Mouse (Mus musculus) embryonic facial prominence, embryonic 11.5 days (tissue): ENCODE measurements around the gene Iqce. TPM values are rescaled to one million over a fixed set of nuclear protein-coding genes. Genes with fewer than 3 reads are reported as not detected.

Source experiments
- ATAC-seq: fragments of 200-750 bp; cut with Nextera tagmentation; replicated peaks from 2 replicates; pipeline ENCODE4 v1.8.0; 2017; ENCODE audit warnings: low read depth; ENCODE audit not compliant: insufficient number of reproducible peaks, low FRiP score, low TSS enrichment
- DNase-seq: peaks from one replicate; pipeline ENCODE4 v3.0.0-alpha.2; 2015; ENCODE audit warnings: low spot score
- H3K27ac ChIP-seq: fragments of 300-500 bp; sonication (generic); replicated peaks from 2 replicates; pipeline ENCODE4 v1.5.1; 2014; ENCODE audit warnings: mild to moderate bottlenecking, low read depth, low read length, control low read depth
- H3K27me3 ChIP-seq: fragments of 300-500 bp; sonication (generic); 2 replicates; pipeline ENCODE4 v1.6.1; 2014; ENCODE audit warnings: mild to moderate bottlenecking, low read length, moderate library complexity, mixed read lengths; ENCODE audit not compliant: control insufficient read depth, insufficient read depth
- H3K36me3 ChIP-seq: fragments of 300-500 bp; sonication (generic); replicated peaks from 2 replicates; pipeline ENCODE4 v1.6.1; 2014; ENCODE audit warnings: low read depth, mild to moderate bottlenecking, low read length, moderate library complexity, mixed read lengths; ENCODE audit not compliant: control insufficient read depth, insufficient read depth
- H3K4me1 ChIP-seq: fragments of 300-500 bp; sonication (generic); 2 replicates; pipeline ENCODE4 v1.6.1; 2014; ENCODE audit warnings: low read length, mixed read lengths; ENCODE audit not compliant: control insufficient read depth, insufficient read depth
- H3K4me2 ChIP-seq: fragments of 300-500 bp; sonication (generic); 2 replicates; pipeline ENCODE4 v1.6.1; 2014; ENCODE audit warnings: low read depth, mild to moderate bottlenecking, control low read depth, low read length, moderate library complexity
- H3K4me3 ChIP-seq: fragments of 300-500 bp; sonication (generic); 2 replicates; pipeline ENCODE4 v1.5.1; 2014; ENCODE audit warnings: low read depth, low read length, control low read depth
- H3K9ac ChIP-seq: fragments of 300-500 bp; sonication (generic); replicated peaks from 2 replicates; pipeline ENCODE4 v1.6.1; 2014; ENCODE audit warnings: mild to moderate bottlenecking, control low read depth, low read length
- H3K9me3 ChIP-seq: fragments of 300-500 bp; sonication (generic); replicated peaks from 2 replicates; pipeline ENCODE4 v1.6.1; 2016; ENCODE audit warnings: mild to moderate bottlenecking, low read length, inconsistent platforms, mixed read lengths; ENCODE audit not compliant: control insufficient read depth
- WGBS: fragments of 180-500 bp; shearing (Covaris S2); extraction: QIAGEN DNeasy Blood & Tissue Kit; methylation state at CpG from one replicate; pipeline ENCODE4 v1.1.7; 2014; 5-methylcytosine and 5-hydroxymethylcytosine counted together
- polyA plus RNA-seq: library from polyadenylated mRNA; unstranded; fragments of >200 nt; fragmentation: Nextera tagmentation; extraction: Ambion mirVana; gene quantifications from 2 replicates; pipeline ENCODE4 v1.2.1, GENCODE M21; 2014

Gene Iqce
- polyA plus RNA-seq, 1 experiment from 2014 or later, result 13.5 TPM

- no peak for DNase-seq
- no peaks in the 10 kb centered on the region for H3K36me3 ChIP-seq
- H3K4me2 ChIP-seq, result no peak within 1 kb of the TSS
- no peaks in the 10 kb centered on the region for H3K4me1 ChIP-seq
- ATAC-seq, result no peak
- H3K9ac ChIP-seq, result no peak within 1 kb of the TSS
- WGBS, result 84% methylated on average over 13 of the region's 13 CpGs
- H3K27me3 ChIP-seq, result no peaks in the 10 kb centered on the region
- H3K27ac ChIP-seq, result no peak within 1 kb of the TSS
- no peaks in the 10 kb centered on the region for H3K9me3 ChIP-seq
- H3K4me3 ChIP-seq, result no peak within 1 kb of the TSS
Observed at GRCm38 (mm10) chr5:140723822-140724221, 21.6 kb upstream of the Iqce start, which contains the start of gene Amz1. Amz1 (plus strand) TSS chr5:140724127.

- H3K36me3 ChIP-seq, result no peaks in the 10 kb centered on the region; the same call in 1 of the 2 replicates
- DNase-seq, result no peak
- H3K27me3 ChIP-seq, result no peaks in the 10 kb centered on the region
- no peak overlapping the region for H3K9ac ChIP-seq
- ATAC-seq, result no peak
- H3K4me1 ChIP-seq, result no peaks in the 10 kb centered on the region
- no peak overlapping the region for H3K4me3 ChIP-seq
- 73% methylated on average over 3 of the region's 3 CpGs for WGBS
- no peak overlapping the region for H3K27ac ChIP-seq
- H3K9me3 ChIP-seq, result no peaks in the 10 kb centered on the region
- H3K4me2 ChIP-seq, result no peak overlapping the region
Observed at GRCm38 (mm10) chr5:140722121-140722520, 19.9 kb upstream of the Iqce start.

GRCm38 (mm10) chr5:140720773-140721172 is 18.6 kb upstream of the Iqce start:
- Histone ChIP-seq H3K36me3 (no peaks in the 10 kb centered on the region; the same call in 1 of the 2 replicates), H3K9me3 (no peaks in the 10 kb centered on the region), H3K4me1 (no peaks in the 10 kb centered on the region), H3K4me3 (no peak overlapping the region), H3K9ac (no peak overlapping the region), H3K27me3 (no peaks in the 10 kb centered on the region), H3K27ac (no peak overlapping the region), H3K4me2 (no peak overlapping the region)
- no peak for DNase-seq
- no peak for ATAC-seq
- 82% methylated on average over 7 of the region's 7 CpGs for WGBS

- Histone ChIP-seq H3K9ac (no peak overlapping the region), H3K36me3 (peaks cover 10% of the 10 kb centered on the region), H3K4me1 (no peaks in the 10 kb centered on the region), H3K4me3 (no peak overlapping the region), H3K9me3 (no peaks in the 10 kb centered on the region), H3K27ac (no peak overlapping the region), H3K27me3 (no peaks in the 10 kb centered on the region), H3K4me2 (no peak overlapping the region)
- ATAC-seq (no peak), DNase-seq (no peak)
- 83% methylated on average over 5 of the region's 5 CpGs for WGBS
Observed at GRCm38 (mm10) chr5:140711040-140711439, 8.9 kb upstream of the Iqce start.

- no peak overlapping the region for H3K27ac ChIP-seq
- WGBS, result 95% methylated on average over 6 of the region's 6 CpGs
- peaks cover 10% of the 10 kb centered on the region for H3K36me3 ChIP-seq
- no peak overlapping the region for H3K9ac ChIP-seq
- DNase-seq (no peak), ATAC-seq (no peak)
- H3K9me3 ChIP-seq, result no peaks in the 10 kb centered on the region
- H3K27me3 ChIP-seq, result no peaks in the 10 kb centered on the region
- no peak overlapping the region for H3K4me3 ChIP-seq
- no peaks in the 10 kb centered on the region for H3K4me1 ChIP-seq
- H3K4me2 ChIP-seq, result no peak overlapping the region
Observed at GRCm38 (mm10) chr5:140710315-140710714, 8.1 kb upstream of the Iqce start.

- no peak for ATAC-seq
Observed at GRCm38 (mm10) chr5:140705501-140706171, 3.5 kb upstream of the Iqce start.

GRCm38 (mm10) chr5:140704378-140705251 is 2.4 kb upstream of the Iqce start, which contains the start of gene Brat1:
Brat1 (plus strand) TSS chr5:140705011.
- H3K9me3 ChIP-seq, result no peaks in the 10 kb centered on the region
- under 1% methylated on average over 69 of the region's 69 CpGs for WGBS
- peak within 1 kb of the TSS; percentile 80 for H3K27ac ChIP-seq
- ATAC-seq (peak; percentile 85), DNase-seq (peak; percentile 100)
- peak within 1 kb of the TSS; percentile 60 for H3K4me3 ChIP-seq
- H3K27me3 ChIP-seq, result no peaks in the 10 kb centered on the region
- 0 out of 2 replicates have a peak, but pooled peaks cover 3% of the 10 kb centered on the region for H3K4me1 ChIP-seq
- H3K4me2 ChIP-seq, result peak within 1 kb of the TSS; percentile 71
- no peaks in the 10 kb centered on the region for H3K36me3 ChIP-seq
- H3K9ac ChIP-seq, result peak within 1 kb of the TSS; percentile 73

More at GRCm38 (mm10) chr5:140705501-140706171, 3.5 kb upstream of the Iqce start:
- Histone ChIP-seq H3K36me3 (peaks cover 3% of the 10 kb centered on the region; the same call in 1 of the 2 replicates), H3K27ac (no peak overlapping the region), H3K9me3 (no peaks in the 10 kb centered on the region), H3K27me3 (no peaks in the 10 kb centered on the region), H3K4me3 (peak overlapping the region; percentile 60), H3K9ac (peak overlapping the region; percentile 73), H3K4me2 (peak overlapping the region; percentile 71), H3K4me1 (0 out of 2 replicates have a peak, but pooled peaks cover 3% of the 10 kb centered on the region)
- DNase-seq, result no peak
- WGBS, result 55% methylated on average over 7 of the region's 7 CpGs
